Mouse (Mus musculus) adrenal gland, adult (tissue): ENCODE measurements at regions not wholly inside any gene's neighbourhood (a gene's known extent, or its start where the extent isn't known, plus 50 kb on each side); places are given as distances from the start of the nearest gene placed in this dataset.
A peak's percentile ranks its signal among the peaks of the same experiment; 100 is the strongest.

Experiments used
- DNase-seq, 2 experiments: peaks; one replicate each; pipeline ENCODE4 v3.0.0; 2022 to 2023; ENCODE audit warnings: low spot score in 1 of 2; ENCODE audit not compliant: inconsistent age in 2 of 2

DNA sequence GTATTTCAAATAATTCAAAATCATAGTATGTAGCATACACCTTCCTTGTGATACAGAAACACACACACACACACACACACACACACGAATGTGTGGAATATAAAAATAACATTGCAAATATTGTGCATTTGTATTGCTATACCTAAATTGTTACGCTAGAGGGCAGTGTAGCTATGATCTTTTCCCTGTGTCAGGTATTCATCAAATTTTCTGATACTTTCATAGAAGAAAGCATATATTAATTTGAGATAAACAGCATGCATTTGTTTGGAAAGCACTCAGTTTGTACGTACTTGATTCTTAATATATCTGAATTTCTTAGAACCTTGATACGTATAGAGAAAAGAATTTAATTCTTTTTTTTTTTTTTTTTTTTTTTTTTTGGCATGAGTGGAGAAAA, 1700.9 kb upstream of the Sel1l start:
- peak in 1 of 2 experiments; percentile 26 for DNase-seq

DNA sequence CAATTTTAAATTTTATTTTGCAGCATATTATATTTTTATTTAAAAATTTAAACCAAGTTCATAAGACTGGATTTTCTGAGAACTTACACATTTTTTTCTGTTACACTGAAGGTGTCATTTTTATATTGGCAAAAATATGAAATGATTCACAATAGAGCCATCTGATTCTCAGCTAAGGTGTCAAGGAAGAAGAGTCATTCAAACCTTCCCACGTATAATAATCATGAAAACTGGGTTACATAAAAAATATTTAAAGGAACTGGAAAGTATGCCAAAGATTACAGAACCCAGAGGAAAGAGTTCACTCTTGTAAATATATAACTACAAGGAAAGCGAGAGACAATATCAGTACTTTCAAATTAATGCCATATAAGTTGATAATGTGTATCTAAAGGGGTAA, 1674.5 kb upstream of the Sel1l start:
- peak in 1 of 2 experiments; percentile 3 for DNase-seq

DNA sequence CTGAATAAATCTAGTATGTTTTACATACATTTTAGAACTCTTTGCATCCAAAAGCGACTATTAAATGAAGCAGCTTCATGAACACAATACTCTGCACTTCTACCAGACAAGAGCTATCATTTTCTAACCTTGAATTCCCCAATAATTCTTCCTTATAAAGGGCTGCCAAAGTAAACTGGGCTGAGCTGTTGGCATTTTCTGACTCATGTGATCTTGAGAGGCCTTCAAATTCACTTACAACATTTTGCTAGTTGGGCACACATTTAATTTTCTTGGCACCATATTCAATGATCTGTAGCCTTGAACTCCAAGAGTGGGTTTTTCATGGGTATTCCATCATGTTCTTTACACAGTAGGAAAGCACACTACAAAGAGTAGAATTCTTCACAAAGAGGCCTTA, 1637.4 kb upstream of the Sel1l start:
- peak; percentile 29 to 88 for DNase-seq

DNA sequence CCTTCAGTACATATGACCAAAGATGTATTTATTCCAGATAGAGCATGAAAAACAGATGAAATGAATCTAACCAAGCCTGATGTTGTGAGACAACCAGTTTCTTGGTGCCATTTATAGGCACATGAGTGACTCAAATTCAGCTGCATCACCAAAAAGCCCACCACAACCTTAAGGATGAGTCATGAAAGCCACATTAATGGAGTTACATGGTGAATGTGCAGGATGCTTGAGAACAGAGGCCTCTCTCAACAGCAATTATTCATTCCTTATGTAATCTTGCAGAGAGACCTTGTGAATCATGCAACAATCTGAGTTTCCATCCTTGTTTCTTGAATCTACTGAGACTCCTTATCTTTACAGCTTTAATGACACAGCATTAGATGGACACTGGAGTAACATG, 1613.1 kb upstream of the Sel1l start:
- DNase-seq: peak in 1 of 2 experiments; percentile 61

DNA sequence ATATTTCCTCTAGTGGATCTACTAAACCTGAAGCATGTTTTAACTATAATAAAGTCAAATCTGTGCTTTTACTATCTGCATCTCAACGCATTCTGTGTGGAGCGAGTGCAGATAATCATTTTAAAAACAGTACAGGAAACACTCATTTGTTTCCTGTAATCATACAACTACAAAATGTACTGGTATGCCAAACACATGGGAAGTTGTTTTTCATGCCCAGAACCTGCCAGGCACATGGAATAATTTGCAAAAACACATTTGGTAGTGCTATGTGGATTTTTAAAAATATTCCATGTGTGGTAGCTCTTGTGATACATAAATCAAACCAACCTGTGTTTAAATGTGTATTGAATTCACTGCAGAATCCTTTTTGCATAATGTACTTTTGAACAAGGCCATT, 1600.5 kb upstream of the Sel1l start:
- DNase-seq: no peak

DNA sequence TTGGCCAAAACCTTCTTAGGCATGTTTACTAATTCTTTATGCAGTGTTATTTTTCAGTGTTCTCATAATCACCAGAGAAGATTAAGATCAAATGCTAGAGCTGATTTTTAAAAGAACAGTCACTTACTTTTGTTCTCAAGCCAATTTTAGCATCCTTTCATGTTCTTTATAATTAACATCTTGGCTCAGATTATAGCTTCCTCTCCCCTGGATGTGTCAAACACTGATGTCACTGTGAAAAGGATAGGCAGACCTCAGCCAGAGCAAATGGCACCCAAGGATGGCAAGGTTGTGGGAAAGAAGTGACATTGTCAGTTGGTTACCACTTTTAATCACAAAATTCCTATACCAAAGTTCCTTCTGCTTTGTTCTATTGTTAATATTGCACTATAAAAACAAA, 1580.3 kb upstream of the Sel1l start:
- DNase-seq: no peak

DNA sequence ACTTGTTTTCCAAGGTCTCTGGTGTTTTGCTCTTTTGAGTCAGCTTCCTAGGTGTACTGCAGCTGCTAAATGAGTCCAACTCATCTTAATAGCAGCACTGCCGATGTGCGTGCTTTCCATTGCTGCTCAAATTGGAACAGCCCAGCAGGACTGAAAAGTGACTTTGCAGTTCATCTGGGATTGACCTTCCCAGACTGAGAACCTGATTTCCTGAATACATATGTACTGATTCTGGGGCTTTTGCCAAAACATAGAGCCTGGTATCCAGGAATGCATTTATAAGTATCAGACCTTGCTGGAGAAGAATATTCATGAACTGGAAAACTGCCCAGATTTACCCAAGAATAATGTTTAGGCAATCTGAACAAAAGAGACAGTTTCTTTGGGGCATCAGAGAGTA, 1579.0 kb upstream of the Sel1l start:
- DNase-seq: no peak

DNA sequence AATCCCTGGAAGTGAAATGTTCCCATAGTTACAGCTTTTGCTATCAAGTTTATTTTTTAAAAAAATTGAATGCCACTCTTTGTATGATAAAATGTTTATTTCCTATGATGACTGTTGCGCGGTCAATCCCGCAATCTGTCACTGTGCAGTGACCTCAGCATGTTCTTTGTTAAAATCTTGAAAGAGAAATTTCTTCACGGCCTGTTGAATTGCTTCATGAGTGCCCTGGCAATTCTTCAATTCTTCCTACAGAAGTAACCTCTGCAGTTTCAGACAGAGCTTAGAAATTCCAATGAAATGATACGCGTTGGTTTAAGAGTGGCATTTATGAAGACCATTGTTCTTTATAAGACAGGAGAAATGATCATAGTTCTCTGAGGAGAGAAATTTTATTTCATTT, 1567.4 kb upstream of the Sel1l start:
- DNase-seq: no peak

DNA sequence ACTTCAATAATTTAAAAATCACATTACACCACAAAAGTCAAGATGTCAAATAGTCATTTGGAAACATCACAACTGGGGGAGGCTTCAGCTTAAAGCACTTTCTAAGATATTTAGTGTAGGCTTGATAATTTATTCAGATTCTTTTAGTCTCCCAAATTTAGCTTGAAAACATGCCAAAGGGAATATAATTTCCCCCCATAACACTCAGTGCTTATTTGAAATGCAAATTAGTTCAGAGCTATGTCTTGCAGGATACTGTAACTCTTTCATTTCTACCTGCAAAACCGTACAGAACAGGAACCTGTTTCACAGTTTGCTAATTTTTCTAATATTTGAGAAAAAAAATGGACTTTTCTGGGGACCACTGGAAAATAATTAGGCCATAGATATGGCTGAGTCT, 1566.8 kb upstream of the Sel1l start:
- DNase-seq: no peak

DNA sequence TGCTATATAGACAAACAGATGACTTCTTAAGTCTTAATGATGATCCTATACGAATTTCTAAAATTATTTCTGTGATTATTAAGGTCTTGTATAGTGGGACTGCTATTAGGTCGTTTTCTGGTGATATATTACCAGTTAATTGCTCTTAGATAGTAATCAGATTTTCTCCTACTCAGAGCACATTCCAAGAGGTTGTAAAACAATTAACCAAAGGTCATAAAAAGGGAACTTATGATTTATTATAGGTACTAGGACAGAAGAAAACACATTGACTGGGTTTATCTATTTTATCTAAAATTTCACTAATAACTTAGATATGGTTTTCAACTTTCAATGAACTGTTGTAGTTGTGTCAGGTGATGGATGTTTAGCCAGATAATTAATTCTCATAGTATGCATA, 1536.6 kb upstream of the Sel1l start:
- no peak for DNase-seq

DNA sequence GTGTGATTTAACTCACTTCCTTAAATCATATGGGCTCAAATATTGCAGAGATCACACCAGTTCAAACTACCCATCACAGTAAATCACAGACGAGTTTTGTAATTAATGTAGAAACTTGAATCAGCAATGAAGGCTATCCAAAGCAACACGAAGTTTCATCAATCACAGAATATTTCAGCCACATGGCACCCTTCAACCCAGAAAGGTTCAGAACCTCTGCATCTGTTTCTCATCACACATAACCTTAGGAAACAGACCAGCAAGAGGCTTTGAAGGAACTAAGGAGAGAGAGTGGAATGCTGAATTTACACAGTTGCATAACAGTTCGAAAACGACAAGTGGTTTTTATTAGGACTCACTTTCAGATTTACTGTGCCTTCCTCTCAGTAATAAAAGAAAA, 1494.0 kb upstream of the Sel1l start:
- no peak for DNase-seq

DNA sequence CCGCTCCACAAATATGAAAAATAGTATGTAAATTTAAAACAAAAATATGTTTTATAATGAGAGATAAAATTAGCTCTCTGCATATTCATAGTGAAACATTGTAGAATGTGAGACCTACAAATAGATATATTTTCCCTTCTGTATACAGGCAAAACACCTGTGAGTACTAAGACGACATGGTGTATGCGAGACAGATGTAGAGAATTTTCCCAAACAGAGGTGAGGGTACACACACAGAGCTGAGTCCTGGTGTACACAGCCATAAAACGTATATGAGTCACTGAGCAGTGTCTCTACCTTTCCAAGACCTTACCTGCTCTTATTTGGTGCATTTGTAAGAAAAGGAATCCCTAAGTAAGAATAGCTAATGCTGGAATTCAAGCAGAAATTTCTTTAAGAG, 1493.6 kb upstream of the Sel1l start:
- DNase-seq: no peak

DNA sequence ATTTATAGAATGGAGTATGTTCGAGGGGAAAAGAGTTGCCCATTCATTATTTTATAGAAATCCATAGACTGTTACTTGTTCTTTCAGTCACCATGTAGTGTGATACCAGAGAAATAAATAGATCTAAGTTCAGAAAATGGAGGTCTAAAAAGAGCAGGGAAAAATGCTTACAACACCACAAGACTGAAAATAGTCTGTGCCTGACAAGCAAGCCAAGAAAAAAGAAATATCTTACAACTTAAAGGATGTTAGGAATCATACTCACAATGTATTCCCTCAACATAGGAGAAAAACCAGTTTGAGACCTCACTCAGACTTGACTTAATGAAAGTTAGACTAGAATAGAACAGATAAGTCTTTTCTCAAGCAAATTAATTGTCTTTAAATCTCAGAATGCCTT, 1486.6 kb upstream of the Sel1l start:
- DNase-seq: no peak

DNA sequence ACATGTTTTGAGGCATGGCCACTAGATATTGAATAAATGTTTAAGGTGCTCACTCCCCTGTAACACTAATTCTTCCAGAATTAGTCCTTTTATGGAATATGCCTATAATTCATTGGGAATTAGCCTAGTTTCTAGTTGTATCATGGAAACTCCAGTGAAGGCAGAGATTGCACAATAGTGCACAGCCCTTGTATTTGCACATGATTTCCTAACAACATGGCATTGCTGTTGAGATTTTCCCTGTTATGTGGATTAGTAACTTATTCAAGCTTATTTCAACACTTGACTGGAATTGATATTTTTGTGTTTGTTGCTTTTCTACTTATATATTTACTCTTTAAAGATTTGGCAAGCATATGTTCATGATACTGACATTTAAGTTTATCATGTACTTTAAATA, 1463.3 kb upstream of the Sel1l start:
- peak in 1 of 2 experiments; percentile 14 for DNase-seq

DNA sequence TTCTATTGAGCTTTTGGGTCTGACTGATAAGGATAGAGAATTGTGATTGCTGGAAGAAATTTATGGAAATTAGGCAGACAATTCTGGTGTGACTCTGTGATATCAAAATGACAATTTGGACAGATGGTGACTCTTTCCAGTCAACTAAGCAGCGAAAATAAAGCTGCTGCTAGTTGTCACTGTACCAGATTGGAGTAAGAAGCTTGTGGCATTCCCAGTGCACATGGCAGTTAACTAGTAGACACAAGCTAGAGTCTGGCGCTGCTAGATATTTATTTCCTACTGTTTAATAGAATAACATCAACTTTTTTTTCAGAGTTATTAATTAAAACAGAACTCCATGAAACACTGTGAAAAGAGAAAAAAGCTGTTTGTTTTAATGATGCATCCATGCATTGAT, 1432.9 kb upstream of the Sel1l start:
- peak in 1 of 2 experiments; percentile 7 for DNase-seq

DNA sequence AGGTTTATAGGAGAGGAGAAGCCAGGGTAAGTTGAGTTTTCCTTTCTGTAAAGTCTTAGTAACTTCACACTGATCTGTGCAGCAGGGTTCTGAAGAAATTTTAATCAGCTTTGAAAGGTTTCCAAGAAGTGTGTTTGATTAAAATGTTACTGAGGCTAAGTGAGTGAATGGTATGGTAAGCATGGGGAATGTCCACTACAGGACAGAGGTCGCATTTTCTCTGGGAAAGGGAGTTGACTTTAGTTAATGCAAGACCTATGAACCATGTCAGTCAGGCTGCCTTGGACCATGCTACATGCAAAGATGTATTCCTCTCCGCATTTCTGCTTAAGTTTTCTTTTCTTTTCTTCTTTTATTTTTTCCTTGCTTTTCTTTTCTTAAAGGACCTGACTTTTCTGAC, 1424.7 kb upstream of the Sel1l start:
- no peak for DNase-seq

DNA sequence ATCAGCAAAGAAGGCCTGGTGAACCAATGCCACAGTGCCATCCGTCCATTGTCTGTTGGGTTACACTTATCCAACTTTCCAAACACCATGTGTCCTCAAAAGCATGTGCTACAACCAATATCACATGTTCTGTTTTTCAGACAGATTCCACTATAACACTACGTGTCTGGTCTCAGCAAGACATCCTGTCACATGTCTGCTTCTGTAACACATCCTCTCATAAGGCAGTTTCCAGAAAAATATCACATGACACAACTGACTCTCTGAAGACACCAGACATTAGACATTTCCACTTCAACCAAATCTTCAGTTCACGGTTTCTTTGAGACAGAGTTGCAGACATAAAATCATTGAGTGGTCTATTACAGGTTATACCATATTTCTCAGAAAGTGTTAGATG, 1381.3 kb upstream of the Sel1l start:
- DNase-seq: no peak

DNA sequence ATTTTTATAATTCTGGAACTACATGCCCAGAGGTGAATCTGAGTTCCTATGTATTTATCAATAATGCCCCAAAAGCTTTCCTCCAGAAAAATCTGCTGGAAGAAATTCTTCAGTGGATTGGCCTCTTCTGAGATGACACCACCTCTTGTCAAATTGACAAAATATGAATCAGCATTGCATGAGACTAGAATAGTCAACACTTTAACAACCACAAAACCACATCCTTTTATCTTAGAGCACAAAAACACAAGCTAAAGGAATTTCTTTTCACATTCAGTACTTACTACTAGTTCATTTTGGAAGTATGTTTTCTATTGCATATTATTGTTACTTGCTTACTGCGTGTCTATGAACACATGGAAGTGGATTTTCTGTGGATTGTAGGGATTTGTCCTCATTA, 1377.9 kb upstream of the Sel1l start:
- no peak for DNase-seq

DNA sequence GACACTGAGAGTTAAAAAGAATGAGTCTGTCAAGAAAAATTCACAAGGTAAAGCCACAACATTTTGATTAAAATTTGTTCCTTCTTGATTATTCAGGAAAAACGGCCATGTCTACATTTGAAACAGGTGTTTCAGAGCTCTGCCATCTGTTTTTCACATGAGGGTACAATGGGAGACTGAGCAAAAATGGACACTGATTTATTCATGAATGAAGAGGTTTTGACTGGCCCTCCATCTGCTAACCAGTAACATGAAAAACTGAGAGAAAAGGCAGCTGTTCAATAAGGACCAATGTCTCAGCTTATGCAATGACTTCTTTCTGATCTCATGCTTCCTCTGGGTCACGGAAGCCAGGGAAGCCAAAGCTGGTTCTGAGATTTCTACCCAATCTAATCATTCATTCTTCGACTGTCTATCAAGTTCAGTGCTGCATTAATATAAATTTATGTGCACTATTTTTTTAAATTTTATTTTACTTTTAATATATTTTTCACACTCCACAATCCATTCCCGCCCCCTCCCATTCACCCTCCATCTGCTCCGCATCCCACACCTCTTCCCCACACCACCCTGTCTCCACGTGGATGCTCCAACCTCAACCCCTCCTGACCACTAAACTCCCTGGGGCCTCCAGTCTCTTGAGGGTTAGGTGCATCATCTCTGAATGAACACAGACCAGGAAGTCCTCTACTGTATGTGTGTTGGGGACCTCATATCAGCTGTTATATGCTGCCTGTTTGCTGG, 1372.4 kb upstream of the Sel1l start:
- DNase-seq: no peak

DNA sequence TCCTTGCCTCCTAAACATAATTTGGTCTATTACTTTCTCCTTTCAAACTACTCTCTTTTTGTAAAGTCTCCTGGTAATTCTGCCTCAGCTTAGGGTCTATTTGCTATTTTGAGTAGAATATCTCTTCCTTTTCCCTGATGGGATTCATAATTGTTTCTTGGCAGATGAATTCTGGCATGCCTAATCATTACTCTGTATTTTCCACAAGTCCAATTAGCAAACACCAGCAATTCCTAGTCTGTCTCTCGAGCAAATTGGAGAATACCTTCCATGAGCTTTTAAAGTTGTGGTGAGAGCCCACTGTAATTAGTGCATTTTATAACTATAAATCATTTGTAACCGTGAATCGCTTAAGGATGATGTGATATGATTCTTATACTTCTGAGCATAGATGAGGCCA, 1358.6 kb upstream of the Sel1l start:
- DNase-seq: no peak

DNA sequence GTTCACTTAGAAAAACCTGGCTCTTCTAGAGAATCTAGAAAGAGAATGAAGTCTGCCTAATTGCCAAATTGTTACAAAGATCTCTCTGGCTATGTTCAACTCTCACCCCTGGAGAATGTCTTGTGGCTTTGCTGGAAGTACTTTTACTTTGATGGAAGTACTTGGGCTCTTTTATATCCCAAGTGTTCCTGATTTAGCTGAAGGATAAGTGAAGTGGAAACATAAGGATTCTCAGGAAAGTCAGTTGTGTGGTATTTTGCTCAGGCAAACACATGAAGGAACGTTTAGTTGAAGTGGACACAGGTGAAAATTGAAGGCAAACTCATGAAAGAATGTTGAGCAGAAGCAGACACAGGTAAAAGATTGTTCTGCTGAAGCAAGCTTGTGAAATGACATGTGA, 1340.0 kb upstream of the Sel1l start:
- no peak for DNase-seq

DNA sequence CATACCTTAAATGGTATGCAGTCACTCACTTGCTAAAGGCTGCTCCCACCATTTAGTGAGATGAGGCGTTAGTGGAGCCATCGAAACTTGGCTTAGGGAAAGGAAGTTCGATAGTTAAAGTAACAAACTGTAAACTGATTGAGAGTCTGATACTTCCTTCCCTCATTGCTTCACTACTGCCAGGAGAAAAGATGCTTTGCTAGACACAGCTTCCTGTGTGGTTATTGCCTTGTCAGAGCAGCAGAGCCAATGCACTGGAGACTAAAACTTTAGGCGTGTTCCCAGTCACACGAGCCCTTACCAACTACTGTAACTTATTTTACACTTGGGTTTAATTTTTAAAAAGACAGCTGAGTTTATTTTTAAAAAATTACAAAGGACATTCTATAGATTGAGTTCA, 1324.8 kb upstream of the Sel1l start:
- DNase-seq: no peak

DNA sequence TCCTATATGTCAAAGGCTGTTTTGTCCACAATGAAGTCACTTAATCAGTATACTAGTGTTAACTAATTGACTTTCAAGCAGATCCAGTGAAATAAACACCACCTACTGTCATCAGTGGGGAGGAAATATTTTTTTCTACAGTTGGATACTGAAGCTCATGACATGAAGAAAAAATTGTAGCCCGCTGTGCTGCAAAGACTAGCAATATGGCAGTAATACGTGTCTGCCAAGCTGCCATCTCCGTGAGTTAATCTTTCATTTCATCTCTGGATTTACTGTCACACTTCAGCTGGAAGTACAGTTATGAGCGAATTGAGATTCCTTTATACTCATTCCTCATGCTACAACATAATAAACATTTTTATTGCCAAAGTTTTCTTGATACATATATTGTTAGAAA, 1311.3 kb upstream of the Sel1l start:
- DNase-seq: no peak
